Mouse (Mus musculus) lung, adult 2 months (tissue): ENCODE data around the gene Dhx57. TPM values are rescaled to one million over a fixed set of nuclear protein-coding genes. Genes with fewer than 3 reads are reported as not detected.
"Not testable (repeated sequence)": the region's sequence is repeated elsewhere in the genome, so short reads cannot be mapped to it uniquely, and the experiment has no call there.

Experiments
- DNase-seq: peaks from one replicate; pipeline ENCODE4 v3.0.0; 2022
- H3K4me1 ChIP-seq: fragments of 200-500 bp; 2 replicates; pipeline ENCODE4 v1.6.1; 2011; ENCODE audit warnings: low read length; ENCODE audit not compliant: control insufficient read depth, insufficient read depth
- H3K4me3 ChIP-seq: fragments of 200-500 bp; replicated peaks from 2 replicates; pipeline ENCODE3; 2011; ENCODE audit warnings: low read depth, mild to moderate bottlenecking, control low read depth, low read length; ENCODE audit errors: extremely low read depth
- CTCF ChIP-seq: fragments of 200-500 bp; IDR thresholded peaks from 2 replicates; pipeline ENCODE4 v1.5.1; 2011; ENCODE audit warnings: mild to moderate bottlenecking, low read length, control low read depth; ENCODE audit not compliant: insufficient read depth
- POLR2A ChIP-seq: fragments of 200-500 bp; IDR thresholded peaks from 2 replicates; pipeline ENCODE4 v1.6.1; 2011; ENCODE audit warnings: low read depth, mild to moderate bottlenecking, control low read depth, low read length, borderline replicate concordance; ENCODE audit errors: extremely low read depth
- WGBS: fragments of 180-500 bp; shearing (Covaris S2); methylation state at CpG from one replicate; pipeline ENCODE4 v1.1.7; 2018; 5-methylcytosine and 5-hydroxymethylcytosine counted together
- polyA plus RNA-seq: library from polyadenylated mRNA; depleted of rRNA; stranded (reverse); fragments of >200 nt; gene quantifications from 2 replicates; pipeline ENCODE4 v1.2.3, GENCODE M21; 2012

Gene Dhx57
- polyA plus RNA-seq, 1 experiment, result 10.2 TPM

DNA sequence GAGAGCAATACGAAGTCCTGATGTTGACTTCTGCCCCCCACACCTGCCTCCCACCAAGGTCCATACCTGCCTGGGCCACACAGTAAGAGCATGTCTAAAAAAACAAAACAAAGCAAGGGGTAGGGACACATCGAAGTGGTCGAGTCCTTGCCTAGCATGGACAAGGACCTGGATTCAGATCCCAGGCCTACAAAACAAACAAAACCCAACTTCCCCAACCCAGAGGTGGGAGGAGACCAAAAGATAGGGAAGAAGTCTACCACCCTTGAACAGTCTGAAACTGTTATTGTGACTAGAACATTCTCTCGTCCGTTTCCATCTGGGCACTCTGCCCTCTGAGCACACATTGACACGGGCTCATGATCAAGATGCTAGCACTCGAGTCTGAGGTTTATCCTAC, 55.9 kb downstream of the Dhx57 start:
- Histone ChIP-seq H3K4me1 (no peaks in the 10 kb centered on the region), H3K4me3 (no peak overlapping the region)
- WGBS, result 60% methylated on average over 7 of the region's 7 CpGs
- DNase-seq, result no peak
- TF ChIP-seq POLR2A, result no peak
- TF ChIP-seq CTCF, result no peak

DNA sequence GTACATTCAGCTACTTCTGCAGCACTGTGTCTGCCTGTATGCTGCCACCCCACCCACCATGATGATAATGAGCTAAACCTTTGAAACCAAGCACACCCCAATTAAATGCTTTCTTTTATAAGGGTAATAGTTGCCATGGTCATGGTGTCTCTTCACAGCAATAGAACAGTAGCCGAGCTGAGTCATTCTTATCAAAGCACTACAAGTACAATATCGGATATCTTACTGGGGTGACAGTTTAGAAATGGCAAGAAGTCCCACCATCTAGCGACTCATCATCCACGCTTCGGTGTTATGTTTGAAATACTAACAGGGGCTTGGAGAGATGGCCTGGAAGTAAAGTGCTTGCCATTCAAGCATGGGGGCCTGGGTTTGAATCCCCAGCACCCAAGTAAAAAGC, 56.4 kb downstream of the Dhx57 start:
- TF ChIP-seq CTCF (no peak), POLR2A (no peak)
- DNase-seq, result no peak
- H3K4me3 ChIP-seq, result no peak overlapping the region
- WGBS, result 94% methylated on average over 5 of the region's 5 CpGs
- no peaks in the 10 kb centered on the region for H3K4me1 ChIP-seq

DNA sequence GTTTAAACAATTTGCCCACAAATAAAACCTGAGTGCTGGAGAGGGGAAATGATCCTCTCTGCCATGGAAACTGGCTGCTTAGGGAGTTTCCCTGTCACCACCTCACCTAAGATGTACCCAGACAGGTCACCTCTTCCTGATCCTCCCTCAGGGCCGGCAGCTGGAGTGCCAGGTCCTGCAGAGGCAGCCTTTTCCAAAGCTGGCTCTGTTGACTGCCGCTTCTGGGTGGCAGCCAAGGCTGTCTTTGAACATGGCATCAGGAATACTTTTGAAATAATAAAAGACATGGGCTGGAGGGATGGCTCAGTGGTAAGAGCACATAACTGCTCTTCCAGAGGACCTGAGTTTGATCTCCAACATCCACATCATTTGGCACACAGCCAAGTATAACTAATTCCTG, 60.9 kb downstream of the Dhx57 start:
- WGBS, result 71% methylated on average over 2 of the region's 2 CpGs

DNA sequence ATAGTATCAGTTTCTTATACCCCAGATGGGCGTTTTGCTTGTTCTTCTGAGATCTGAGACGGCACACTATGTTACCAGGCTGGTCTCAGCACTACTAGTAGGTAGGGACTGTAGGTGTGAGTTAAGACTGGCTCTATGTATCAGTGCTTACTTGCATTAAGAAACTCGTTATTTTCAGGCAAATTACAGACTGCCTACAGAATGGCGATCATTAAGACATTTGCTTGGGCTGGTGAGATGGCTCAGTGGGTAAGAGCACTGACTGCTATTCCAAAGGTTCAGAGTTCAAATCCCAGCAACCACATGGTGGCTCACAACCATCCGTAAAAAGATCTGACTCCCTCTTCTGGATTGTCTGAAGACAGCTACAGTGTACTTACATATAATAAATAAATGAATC, 65.1 kb downstream of the Dhx57 start:
- H3K4me3 ChIP-seq, DNase-seq, H3K4me1 ChIP-seq: not testable (repeated sequence)
- 44% methylated on average over 5 of the region's 5 CpGs for WGBS

More for the DNA sequence above, 60.9 kb downstream of the Dhx57 start:
- TF ChIP-seq POLR2A (no peak), CTCF (no peak)
- Histone ChIP-seq H3K4me3 (no peak overlapping the region), H3K4me1 (no peaks in the 10 kb centered on the region)
- no peak for DNase-seq

DNA sequence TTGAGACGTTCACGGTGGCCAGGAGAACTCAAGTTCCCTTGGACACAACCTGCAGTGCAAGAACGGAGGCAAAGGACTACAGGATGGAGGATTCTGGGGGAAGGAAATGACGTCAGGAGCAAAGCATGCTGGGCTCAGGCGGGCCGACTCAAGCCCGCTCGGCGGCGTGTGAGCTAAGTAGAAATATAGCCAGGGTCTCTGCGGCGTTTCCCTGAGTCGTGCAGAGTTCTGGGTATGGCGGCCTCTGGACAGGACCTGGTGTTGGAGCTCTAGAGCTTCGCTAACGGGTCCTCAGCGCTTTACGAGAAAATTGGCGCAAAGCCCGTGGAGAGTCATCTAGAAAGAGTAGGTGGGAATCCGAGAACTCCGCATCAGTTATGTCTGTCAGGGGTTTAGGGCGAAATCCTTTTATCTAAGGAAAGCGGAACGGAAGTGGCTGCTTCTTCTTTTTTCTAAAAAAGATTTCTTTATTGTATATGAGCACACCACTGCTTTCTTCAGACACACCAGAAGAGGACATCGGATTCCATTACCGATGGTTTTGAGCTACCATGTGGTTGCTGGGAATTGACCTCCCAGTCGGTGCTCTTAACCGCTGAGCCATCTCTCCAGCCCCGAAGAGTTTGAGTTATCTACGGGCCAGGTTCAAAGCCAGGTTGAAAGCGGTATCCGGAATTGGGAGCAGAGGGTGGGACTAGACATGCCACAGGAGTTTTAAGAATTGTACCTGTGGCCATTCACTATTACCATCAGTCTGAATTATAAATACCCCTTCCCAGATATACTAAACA, 65.8 kb downstream of the Dhx57 start, which contains the start of gene Gemin6:
TSS of gene Gemin6 (plus strand) at position 116 of the 791 bp plus-strand sequence.
- WGBS, result under 1% methylated on average over 33 of the region's 33 CpGs
- peaks cover 2% of the 10 kb centered on the region; the same call in 1 of the 2 replicates for H3K4me1 ChIP-seq
- peak within 1 kb of the TSS; percentile 71 for H3K4me3 ChIP-seq
- peak; percentile 52; the same call in 1 of the 2 replicates for TF ChIP-seq POLR2A
- TF ChIP-seq CTCF, result no peak
- peak; percentile 77 for DNase-seq

DNA sequence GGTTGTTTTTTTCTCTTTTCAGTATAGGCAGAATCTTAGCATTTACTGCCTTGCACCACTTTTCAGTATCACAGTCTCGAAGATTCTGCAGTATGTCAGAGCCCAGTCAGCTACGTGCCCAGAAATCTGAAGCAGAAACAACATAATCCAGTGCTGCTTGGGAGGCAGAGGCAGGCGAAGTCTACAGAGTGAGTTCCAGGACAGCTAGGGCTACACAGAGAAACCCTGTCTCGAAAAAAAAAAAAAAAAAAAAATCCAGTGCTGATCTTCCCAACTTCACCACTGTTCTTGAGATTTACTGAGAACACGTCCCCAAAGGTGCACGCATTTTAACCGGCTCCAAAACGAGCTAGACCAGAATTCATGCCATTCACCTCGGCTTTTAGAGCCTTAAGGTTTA, 66.4 kb downstream of the Dhx57 start:
- Histone ChIP-seq H3K4me1 (peaks cover 2% of the 10 kb centered on the region; the same call in 1 of the 2 replicates), H3K4me3 (peak overlapping the region; percentile 71)
- 6% methylated on average over 9 of the region's 9 CpGs for WGBS
- no peak for DNase-seq
- TF ChIP-seq POLR2A, result no peak
- TF ChIP-seq CTCF, result no peak

DNA sequence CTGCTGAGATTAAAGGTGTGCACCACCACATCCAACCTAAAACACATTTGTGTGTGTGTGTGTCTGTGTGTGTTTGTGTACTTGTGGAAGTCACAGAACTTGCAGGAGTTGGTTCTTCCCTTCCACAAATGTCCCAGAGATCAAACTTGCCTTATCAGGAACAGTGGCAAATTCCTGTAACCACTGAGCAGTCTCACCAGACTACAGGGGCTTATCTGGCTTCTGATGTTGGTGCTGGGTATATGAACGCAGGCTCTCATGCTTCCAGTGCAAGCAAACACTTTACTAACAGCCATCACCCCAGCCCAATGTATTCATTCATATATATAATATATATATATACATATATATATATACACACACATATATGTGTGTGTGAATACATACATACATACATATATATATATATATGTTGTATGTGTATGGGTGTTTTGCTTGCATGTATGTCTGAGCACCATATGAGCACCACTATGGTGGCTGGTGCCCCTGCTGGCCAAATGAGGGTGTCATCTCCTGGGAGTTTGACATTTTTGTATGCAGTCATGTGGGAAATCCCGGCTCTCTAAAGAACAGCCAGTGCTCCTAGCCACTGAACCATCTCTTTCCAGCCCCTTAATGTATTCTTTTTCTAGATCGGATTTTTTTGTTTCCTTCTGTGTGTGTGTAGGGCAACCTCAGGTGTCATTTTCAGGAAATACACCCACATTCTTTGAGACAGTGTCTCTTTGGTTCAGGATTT, 68.2 kb downstream of the Dhx57 start:
- H3K4me3 ChIP-seq, result no peak overlapping the region
- peak; percentile 35; the same call in 1 of the 2 replicates for TF ChIP-seq CTCF
- TF ChIP-seq POLR2A, result no peak
- H3K4me1 ChIP-seq, result peaks cover 2% of the 10 kb centered on the region; the same call in 1 of the 2 replicates
- 50% methylated on average over 3 of the region's 3 CpGs for WGBS
- no peak for DNase-seq

DNA sequence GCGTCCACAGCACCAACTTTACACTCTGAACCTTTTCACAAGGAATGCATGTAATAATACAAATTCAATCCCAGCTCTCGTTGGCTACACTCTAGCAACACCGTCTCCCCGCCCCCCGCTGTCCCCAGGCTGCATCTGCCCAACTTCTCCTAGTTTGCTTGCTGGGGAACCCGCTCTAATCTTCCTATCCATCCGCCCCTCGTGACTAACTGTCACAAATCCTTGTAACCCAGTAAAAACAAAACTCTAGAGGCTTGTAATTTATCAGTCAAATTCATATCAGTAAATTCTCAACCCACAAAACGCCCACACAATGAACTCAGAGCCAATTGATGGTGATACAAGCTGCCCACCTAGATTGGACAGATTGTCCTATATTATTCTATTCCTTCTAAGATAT, 69.1 kb downstream of the Dhx57 start:
- TF ChIP-seq CTCF (no peak), POLR2A (no peak)
- Histone ChIP-seq H3K4me1 (peaks cover 2% of the 10 kb centered on the region; the same call in 1 of the 2 replicates), H3K4me3 (no peak overlapping the region)
- WGBS, result 65% methylated on average over 9 of the region's 9 CpGs
- DNase-seq, result no peak

DNA sequence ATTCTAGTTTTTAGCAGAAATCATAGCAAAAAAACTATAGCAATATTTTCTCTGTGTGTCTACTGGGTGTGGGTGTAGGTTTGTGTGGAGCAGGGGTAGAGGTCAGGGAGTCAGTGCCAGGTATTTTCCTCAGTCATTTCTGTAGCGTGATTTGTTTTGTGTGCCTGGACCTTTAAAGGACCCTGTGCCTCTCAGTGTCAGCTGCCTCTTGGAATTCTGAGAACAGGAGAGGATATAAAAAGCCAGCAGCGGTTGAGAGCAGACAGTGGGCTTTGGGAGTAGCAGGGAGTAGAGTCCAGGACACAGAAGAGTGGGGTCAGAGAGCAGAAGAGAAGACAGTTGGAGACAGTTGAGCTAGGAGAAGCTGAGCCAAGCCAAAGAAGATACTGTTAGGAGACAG, 70.1 kb downstream of the Dhx57 start:
- peaks cover 2% of the 10 kb centered on the region; the same call in 1 of the 2 replicates for H3K4me1 ChIP-seq
- no peak for TF ChIP-seq CTCF
- TF ChIP-seq POLR2A, result no peak
- DNase-seq, result no peak
- WGBS, result 73% methylated on average over 2 of the region's 2 CpGs
- H3K4me3 ChIP-seq, result no peak overlapping the region

DNA sequence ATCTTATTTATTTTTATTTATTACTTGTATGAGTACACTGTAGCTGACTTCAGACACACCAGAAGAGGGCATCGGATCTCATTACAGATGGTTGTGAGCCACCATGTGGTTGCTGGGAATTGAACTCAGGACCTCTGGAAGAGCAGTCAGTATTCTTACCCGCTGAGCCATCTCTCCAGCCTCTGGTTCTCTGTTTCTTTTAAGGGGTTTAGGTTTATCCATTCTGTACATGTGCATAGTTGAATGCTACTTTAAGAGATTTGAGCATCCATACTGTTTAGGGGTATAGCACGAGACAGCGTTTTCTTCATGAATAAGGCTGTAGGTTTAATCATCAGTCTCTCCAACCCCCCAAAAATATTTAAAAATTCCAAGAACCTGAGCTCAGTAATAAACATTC, 76.3 kb downstream of the Dhx57 start:
- not testable (repeated sequence) for DNase-seq, H3K4me1 ChIP-seq, H3K4me3 ChIP-seq
- WGBS, result 91% methylated on average over 4 of the region's 4 CpGs
